Mouse (Mus musculus): ENCODE results near the gene Zfp93. TPM values are rescaled to one million over a fixed set of nuclear protein-coding genes. Genes with fewer than 3 reads are reported as not detected.
"Not testable (repeated sequence)": the region's sequence is repeated elsewhere in the genome, so short reads cannot be mapped to it uniquely, and the experiment has no call there.

Zfp93 gene
- polyA plus RNA-seq, 1 experiment = 1.8 TPM

- H3K36me3 ChIP-seq (ENCODE audit: control insufficient read depth, insufficient read depth) = no peaks in the 10 kb centered on the region
These were observed 971 bp downstream of the Zfp93 start for GRCm38 (mm10) chr7:24271191-24271590.

GRCm38 (mm10) chr7:24274456-24274855 lies 4.2 kb downstream of the Zfp93 start:
- Histone ChIP-seq H3K27me3 (ENCODE audit: control insufficient read depth, insufficient read depth, insufficient read length) (no peaks in the 10 kb centered on the region), H3K4me3 (ENCODE audit: insufficient read depth, poor library complexity, severe bottlenecking) (no peak overlapping the region), H3K36me3 (ENCODE audit: control insufficient read depth, insufficient read depth) (no peaks in the 10 kb centered on the region), H3K79me2 (ENCODE audit: control insufficient read depth, insufficient read depth) (no peaks in the 10 kb centered on the region), H3K79me3 (ENCODE audit: low read depth) (no peaks in the 10 kb centered on the region), H3ac (ENCODE audit: control insufficient read depth, insufficient read length, low read depth) (no peak overlapping the region)
- TF ChIP-seq CEBPB (IDR thresholded peaks at IDR 0.05; ENCODE audit: low read depth) = no peak

More at GRCm38 (mm10) chr7:24271191-24271590, 971 bp downstream of the Zfp93 start:
- no peak overlapping the region for H3ac ChIP-seq (ENCODE audit: control insufficient read depth, insufficient read length, low read depth)
- H3K79me3 ChIP-seq (ENCODE audit: low read depth) = no peaks in the 10 kb centered on the region
- H3K4me3 ChIP-seq (ENCODE audit: insufficient read depth, poor library complexity, severe bottlenecking) = no peak overlapping the region
- H3K27me3 ChIP-seq (ENCODE audit: control insufficient read depth, insufficient read depth, insufficient read length) = no peaks in the 10 kb centered on the region
- H3K79me2 ChIP-seq (ENCODE audit: control insufficient read depth, insufficient read depth) = no peaks in the 10 kb centered on the region
- TF ChIP-seq MAX (IDR thresholded peaks at IDR 0.05) (no peak), CEBPB (IDR thresholded peaks at IDR 0.05; ENCODE audit: low read depth) (no peak)

GRCm38 (mm10) chr7:24278771-24279170 lies 8.6 kb downstream of the Zfp93 start:
- H3K4me3 ChIP-seq (ENCODE audit: insufficient read depth, poor library complexity, severe bottlenecking); H3K79me3 ChIP-seq (ENCODE audit: low read depth); H3K79me2 ChIP-seq (ENCODE audit: control insufficient read depth, insufficient read depth); H3K27me3 ChIP-seq (ENCODE audit: control insufficient read depth, insufficient read depth, insufficient read length); H3ac ChIP-seq (ENCODE audit: control insufficient read depth, insufficient read length, low read depth); H3K36me3 ChIP-seq (ENCODE audit: control insufficient read depth, insufficient read depth): not testable (repeated sequence)

- H3K79me3 ChIP-seq (ENCODE audit: low read depth) = no peaks in the 10 kb centered on the region
- peaks cover 9% of the 10 kb centered on the region for H3K27me3 ChIP-seq (ENCODE audit: control insufficient read depth, insufficient read depth, insufficient read length)
- H3ac ChIP-seq (ENCODE audit: control insufficient read depth, insufficient read length, low read depth) = no peak overlapping the region
- TF ChIP-seq FOSL1 (IDR thresholded peaks at IDR 0.05; ENCODE audit: insufficient read depth, low read length, poor library complexity, severe bottlenecking) = no peak
- TF ChIP-seq CEBPB (IDR thresholded peaks at IDR 0.05; ENCODE audit: low read depth) = no peak
- TF ChIP-seq CTCF (IDR thresholded peaks at IDR 0.05; ENCODE audit: control insufficient read depth, insufficient read depth, insufficient read length) = no peak
- no peak for TF ChIP-seq MAX (IDR thresholded peaks at IDR 0.05)
- no peak for TF ChIP-seq MYOG (IDR thresholded peaks at IDR 0.05; ENCODE audit: control insufficient read depth, extremely low read depth, insufficient read length)
- no peak for TF ChIP-seq USF1 (IDR thresholded peaks at IDR 0.05; ENCODE audit: low read depth)
- no peak for TF ChIP-seq MYOD1 (IDR thresholded peaks at IDR 0.05; ENCODE audit: control insufficient read depth, insufficient read length, low read depth)
- H3K79me2 ChIP-seq (ENCODE audit: control insufficient read depth, insufficient read depth) = no peaks in the 10 kb centered on the region
- no peak overlapping the region for H3K4me3 ChIP-seq (ENCODE audit: insufficient read depth, poor library complexity, severe bottlenecking)
- no peaks in the 10 kb centered on the region for H3K36me3 ChIP-seq (ENCODE audit: control insufficient read depth, insufficient read depth)
These were observed 10.0 kb downstream of the Zfp93 start for GRCm38 (mm10) chr7:24280031-24280857.

GRCm38 (mm10) chr7:24280858-24281145 lies 10.6 kb downstream of the Zfp93 start:
- TF ChIP-seq MYOD1 (IDR thresholded peaks at IDR 0.05; ENCODE audit: control insufficient read depth, insufficient read length, low read depth) (no peak), CEBPB (IDR thresholded peaks at IDR 0.05; ENCODE audit: low read depth) (no peak), MYOG (IDR thresholded peaks at IDR 0.05; ENCODE audit: control insufficient read depth, extremely low read depth, insufficient read length) (no peak), CTCF (IDR thresholded peaks at IDR 0.05; ENCODE audit: control insufficient read depth, insufficient read depth, insufficient read length) (no peak), USF1 (IDR thresholded peaks at IDR 0.05; ENCODE audit: low read depth) (no peak), MAX (IDR thresholded peaks at IDR 0.05) (no peak), FOSL1 (IDR thresholded peaks at IDR 0.05; ENCODE audit: insufficient read depth, low read length, poor library complexity, severe bottlenecking) (no peak)
- Histone ChIP-seq H3K79me2 (ENCODE audit: control insufficient read depth, insufficient read depth) (no peaks in the 10 kb centered on the region), H3ac (ENCODE audit: control insufficient read depth, insufficient read length, low read depth) (no peak overlapping the region), H3K36me3 (ENCODE audit: control insufficient read depth, insufficient read depth) (no peaks in the 10 kb centered on the region), H3K4me3 (ENCODE audit: insufficient read depth, poor library complexity, severe bottlenecking) (no peak overlapping the region), H3K79me3 (ENCODE audit: low read depth) (no peaks in the 10 kb centered on the region), H3K27me3 (ENCODE audit: control insufficient read depth, insufficient read depth, insufficient read length) (peaks cover 9% of the 10 kb centered on the region)

GRCm38 (mm10) chr7:24286090-24286489 lies 15.9 kb downstream of the Zfp93 start:
- Histone ChIP-seq H3ac (ENCODE audit: control insufficient read depth, insufficient read length, low read depth) (no peak overlapping the region), H3K4me3 (ENCODE audit: insufficient read depth, poor library complexity, severe bottlenecking) (no peak overlapping the region), H3K79me3 (ENCODE audit: low read depth) (no peaks in the 10 kb centered on the region), H3K27me3 (ENCODE audit: control insufficient read depth, insufficient read depth, insufficient read length) (peaks cover 3% of the 10 kb centered on the region), H3K79me2 (ENCODE audit: control insufficient read depth, insufficient read depth) (no peaks in the 10 kb centered on the region), H3K36me3 (ENCODE audit: control insufficient read depth, insufficient read depth) (no peaks in the 10 kb centered on the region)
- no peak for TF ChIP-seq MYOG (IDR thresholded peaks at IDR 0.05; ENCODE audit: control insufficient read depth, extremely low read depth, insufficient read length)
- TF ChIP-seq CTCF (IDR thresholded peaks at IDR 0.05; ENCODE audit: control insufficient read depth, insufficient read depth, insufficient read length) = no peak
- no peak for TF ChIP-seq MAX (IDR thresholded peaks at IDR 0.05)
- TF ChIP-seq CEBPB (IDR thresholded peaks at IDR 0.05; ENCODE audit: low read depth) = no peak
- no peak for TF ChIP-seq FOSL1 (IDR thresholded peaks at IDR 0.05; ENCODE audit: insufficient read depth, low read length, poor library complexity, severe bottlenecking)
- no peak for TF ChIP-seq MYOD1 (IDR thresholded peaks at IDR 0.05; ENCODE audit: control insufficient read depth, insufficient read length, low read depth)
- no peak for TF ChIP-seq USF1 (IDR thresholded peaks at IDR 0.05; ENCODE audit: low read depth)

Measured in C2C12 (cell line).